Mouse (Mus musculus) erythroblast, embryonic 14.5 days (primary cell): Measurements from ENCODE around the gene Tmem51.

Experiments used
- GATA1 ChIP-seq: IDR thresholded peaks from 2 replicates; pipeline ENCODE4 v1.6.1; 2012; ENCODE audit warnings: low read length, inconsistent platforms, mixed read lengths
- TAL1 ChIP-seq: IDR thresholded peaks from 3 replicates; pipeline ENCODE4 v1.6.1; 2012; ENCODE audit warnings: low read length, inconsistent platforms, mixed read lengths

DNA sequence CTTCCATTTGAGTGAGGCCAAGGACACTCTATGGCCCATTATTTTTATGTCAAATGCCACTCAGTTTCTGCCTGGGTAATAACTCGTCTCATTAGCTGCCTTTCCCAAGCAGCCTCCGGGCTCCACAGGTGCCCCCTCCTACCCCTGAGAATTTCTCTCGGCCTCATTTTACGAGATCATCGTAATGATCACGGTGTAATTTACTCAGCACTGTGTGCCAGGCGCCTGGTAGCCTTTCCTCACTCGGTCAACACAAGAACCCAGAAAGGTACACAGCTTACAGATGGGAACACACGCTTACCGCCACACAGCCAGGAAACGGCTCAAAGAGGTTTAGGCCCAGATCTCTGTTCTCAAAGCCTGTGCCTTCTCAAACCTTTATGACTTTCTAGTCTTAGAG, 75.9 kb downstream of the Tmem51 start:
- TF ChIP-seq GATA1 (no peak), TAL1 (no peak)
